Comparison of ENCODE assay signal across 20 mouse cellular contexts in genomic region chr12:104946231-104946630, GRCm38 (mm10).
"Had no signal": no experiment of that assay in that cellular context is flagged by ENCODE, and none has a peak within 500 bp of the region (broad histone marks: within the 10 kb centered on the region; RNA-seq: fewer than 3 reads in every experiment).

No protein-coding gene starts in this region.

- DNase-seq: kidney, adult 11 months; kidney, adult 9 months; kidney, postnatal 14 days; left cerebral cortex, postnatal 4 days; liver, postnatal 0 days; lung, embryonic 14.5 days; right cerebral cortex, adult 18-20 months; right cerebral cortex, postnatal 14 days; right cerebral cortex, postnatal 4 days; thymus, adult 2 months; thymus, postnatal 14 days; thymus, postnatal 4 days had no signal

- H3K4me1 ChIP-seq: limb, embryonic 12.5 days; limb, embryonic 15.5 days; midbrain, embryonic 13.5 days had no signal

- H3K36me3 ChIP-seq: midbrain, embryonic 13.5 days had no signal

- H3K4me3 ChIP-seq: limb, embryonic 12.5 days; limb, embryonic 15.5 days; midbrain, embryonic 13.5 days had no signal

- H3K27ac ChIP-seq: limb, embryonic 12.5 days; limb, embryonic 15.5 days; liver, embryonic 14.5 days; macrophage; midbrain, embryonic 13.5 days; stomach, postnatal 0 days had no signal

- H3K9ac ChIP-seq: limb, embryonic 12.5 days; limb, embryonic 15.5 days; liver, embryonic 14.5 days; liver, postnatal 0 days; lung, embryonic 14.5 days; midbrain, embryonic 13.5 days had no signal

- H3K9me3 ChIP-seq: limb, embryonic 15.5 days; midbrain, embryonic 13.5 days had no signal

- ATAC-seq: liver, postnatal 0 days; lung, postnatal 0 days; midbrain, embryonic 13.5 days had no signal

- H3K4me2 ChIP-seq: limb, embryonic 12.5 days; limb, embryonic 15.5 days; liver, embryonic 11.5 days; lung, embryonic 14.5 days; midbrain, embryonic 13.5 days had no signal
